Mouse (Mus musculus) urinary bladder, postnatal 4 days (tissue): ENCODE data around the gene Mis12.

ENCODE experiments used
- DNase-seq, 2 experiments: peaks; one replicate each; pipeline ENCODE4 v3.0.0; 2021 to 2022; ENCODE audit warnings: low spot score in 2 of 2

Mis12 gene

DNA sequence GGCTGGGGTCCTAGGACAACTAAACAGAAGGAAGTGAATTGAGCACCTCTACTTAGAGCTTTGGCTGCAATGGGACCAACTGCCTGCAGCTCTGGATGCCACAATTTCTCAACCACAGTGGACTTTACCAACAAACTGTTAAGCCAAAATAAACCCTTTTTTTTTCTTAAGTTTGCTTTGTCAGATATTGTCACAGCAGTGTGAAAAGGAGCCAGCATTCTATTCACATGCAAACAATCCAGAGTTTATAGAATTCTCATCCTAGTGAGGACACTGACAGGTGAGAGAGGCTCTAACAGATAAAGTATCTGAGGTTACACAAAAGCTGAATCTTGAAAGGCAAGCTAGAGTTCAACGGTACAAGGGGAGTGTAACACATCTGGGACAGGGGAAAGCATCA lies 2.4 kb upstream of the Mis12 start:
- DNase-seq = no peak

DNA sequence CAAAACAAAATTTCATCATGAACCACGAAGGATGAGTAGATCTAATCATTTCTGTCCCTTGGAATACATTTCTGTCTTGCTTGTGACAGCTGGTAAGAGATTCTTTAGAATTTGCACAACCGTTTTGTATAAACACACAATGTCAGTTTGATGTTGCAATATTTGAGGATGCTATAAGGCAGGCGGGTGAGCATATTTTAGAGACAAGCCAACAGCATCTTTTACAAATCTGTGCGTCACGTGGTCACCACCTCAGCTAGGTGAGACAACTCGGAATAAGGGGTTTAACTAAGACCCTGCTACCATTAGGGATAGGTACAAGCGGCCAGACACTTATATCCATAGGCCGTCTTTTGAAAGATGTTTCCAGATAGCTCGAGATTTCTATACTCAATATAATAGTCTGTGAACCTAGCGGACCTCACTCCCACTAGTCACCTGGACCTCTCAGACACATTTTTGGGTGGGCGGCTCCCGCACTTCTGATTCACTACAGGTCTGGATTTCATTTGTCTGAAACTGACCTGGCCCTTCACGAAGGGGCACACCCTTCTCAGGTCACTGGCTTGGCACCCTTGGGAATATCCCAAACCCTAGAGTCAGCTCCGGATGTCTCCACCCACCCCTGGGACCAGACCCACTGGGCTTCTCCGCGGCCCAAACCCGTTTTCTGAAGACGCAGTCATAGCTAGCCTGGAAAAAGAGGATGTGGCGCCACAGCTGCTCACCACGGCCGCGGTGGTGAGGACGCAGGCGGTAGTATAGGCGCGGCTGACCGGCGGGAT lies 803 bp upstream of the Mis12 start:
- DNase-seq = no peak

- no peak for DNase-seq
Measured at GRCm38 (mm10) chr11:71028280-71028679, 8.9 kb downstream of the Mis12 start.

GRCm38 (mm10) chr11:71029403-71030118 lies 10.2 kb downstream of the Mis12 start:
- no peak for DNase-seq

GRCm38 (mm10) chr11:71032070-71032469 lies 12.7 kb downstream of the Mis12 start:
- DNase-seq = no peak

DNA sequence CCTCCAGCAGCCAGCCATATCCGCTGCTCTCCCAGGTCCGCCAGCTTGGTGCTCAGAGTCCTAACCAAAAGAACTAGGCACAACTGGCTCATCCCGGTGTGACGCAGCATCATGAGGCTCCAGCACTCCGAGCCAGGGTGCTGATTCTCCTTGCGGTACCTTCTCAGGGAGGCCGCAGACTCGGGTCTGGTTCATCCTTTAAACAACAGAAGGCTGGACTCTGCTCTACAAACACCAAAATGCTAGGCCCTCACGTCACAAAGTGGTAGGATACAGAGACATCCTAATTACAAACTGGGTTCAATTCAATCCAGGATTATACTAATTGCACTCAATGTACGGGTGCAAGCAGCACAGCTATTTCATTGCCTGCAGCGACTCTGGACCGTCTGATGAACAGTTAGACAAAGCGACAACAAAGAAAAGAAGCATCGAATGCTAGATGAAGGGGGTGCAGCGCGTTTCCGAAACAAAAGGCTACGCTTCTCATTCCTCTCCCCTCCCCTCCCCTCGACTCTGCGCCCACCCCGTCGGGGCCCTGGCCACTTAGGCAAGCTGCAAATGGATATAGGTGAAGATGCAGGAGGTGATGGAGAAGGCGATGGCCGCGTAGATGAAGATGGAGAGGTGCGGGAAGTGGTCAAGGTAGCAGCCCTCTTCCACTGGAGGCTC lies 13.2 kb downstream of the Mis12 start:
- no peak for DNase-seq

DNA sequence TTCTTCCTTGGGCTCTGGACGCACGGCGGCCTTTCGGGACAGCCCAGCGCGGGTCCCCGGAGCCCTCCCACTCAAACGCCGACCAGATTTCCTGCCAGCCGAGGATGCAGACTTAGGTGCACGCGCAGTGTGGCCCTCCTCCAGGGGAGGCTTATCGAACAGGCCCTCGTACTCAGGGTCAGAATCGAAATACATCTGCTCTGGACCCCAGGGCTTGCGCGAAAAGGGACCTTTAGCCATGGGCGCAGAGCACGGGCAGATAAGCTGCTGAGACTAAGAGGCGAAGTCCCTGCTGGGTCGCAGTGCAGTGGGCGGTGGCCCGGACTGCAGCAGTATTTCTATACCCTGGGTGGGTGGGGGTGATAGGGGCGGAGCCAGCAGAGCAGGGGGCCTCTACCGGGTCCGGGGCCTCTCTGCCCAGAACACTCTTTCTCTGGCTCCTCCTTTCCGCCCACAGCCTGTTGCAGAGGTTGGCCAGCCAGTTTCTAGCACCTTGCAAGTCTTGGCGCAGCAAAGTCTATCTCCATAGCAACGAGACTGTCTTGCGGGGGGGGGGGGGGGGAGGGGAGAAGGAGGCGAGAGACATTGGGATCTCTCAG lies 13.9 kb downstream of the Mis12 start, which contains the start of gene 6330403K07Rik:
6330403K07Rik (minus strand) TSS at position 351 of the 599 bp plus-strand sequence.
- DNase-seq = peak; percentile 53 to 60

GRCm38 (mm10) chr11:71039526-71040298 lies 20.3 kb downstream of the Mis12 start:
- no peak for DNase-seq

- no peak for DNase-seq
Measured at GRCm38 (mm10) chr11:71052554-71052953, 33.1 kb downstream of the Mis12 start.

- no peak for DNase-seq
Measured at GRCm38 (mm10) chr11:71076342-71076741, 56.9 kb downstream of the Mis12 start.
